Mouse (Mus musculus) heart, adult 2 months (tissue): ENCODE results near the gene Lsm14b.

ENCODE experiments used
- CTCF ChIP-seq: fragments of 200-600 bp; IDR thresholded peaks from 2 replicates; pipeline ENCODE4 v1.8.1; 2022; ENCODE audit warnings: antibody characterized with exemption, mild to moderate bottlenecking, moderate library complexity
- EP300 ChIP-seq: fragments of 200-500 bp; IDR thresholded peaks from 2 replicates; pipeline ENCODE4 v1.6.1; 2011; ENCODE audit warnings: low read depth, low read length, control low read depth; ENCODE audit not compliant: insufficient read depth
- POLR2A ChIP-seq: fragments of 200-500 bp; IDR thresholded peaks from 2 replicates; pipeline ENCODE4 v1.6.1; 2011; ENCODE audit warnings: mild to moderate bottlenecking, low read depth, low read length, control low read depth; ENCODE audit not compliant: insufficient read depth

DNA sequence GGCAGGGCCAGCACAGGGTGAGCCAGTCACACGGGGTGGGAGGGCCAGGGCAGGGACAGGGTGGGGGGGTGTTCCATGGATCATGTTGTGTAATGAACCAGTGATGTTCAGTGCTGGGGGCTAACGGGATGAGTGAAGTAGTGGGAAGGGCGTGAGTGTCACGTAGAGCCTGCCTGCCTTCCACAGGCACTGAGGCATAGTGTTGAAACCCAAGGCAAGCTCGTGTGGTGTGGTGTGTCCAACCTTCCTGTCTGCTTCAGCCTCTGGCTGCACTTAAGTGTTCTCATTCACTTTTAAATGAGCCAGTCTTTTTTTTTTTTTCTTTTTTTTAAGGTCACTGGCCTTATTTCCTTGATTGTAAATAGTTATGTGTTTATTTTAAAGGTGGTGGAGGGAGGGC is 10.0 kb downstream of the Lsm14b start:
- TF ChIP-seq CTCF = no peak
- no peak for TF ChIP-seq POLR2A
- TF ChIP-seq EP300 = no peak
